Mouse (Mus musculus): ENCODE data around the gene Acads.
"Not testable (repeated sequence)": the region's sequence is repeated elsewhere in the genome, so short reads cannot be mapped to it uniquely, and the experiment has no call there.

The Acads gene

GRCm38 (mm10) chr5:115124690-115125089 lies 5.5 kb upstream of the Acads start:
- no peak for DNase-seq (ENCODE audit: low spot score)

- DNase-seq (ENCODE audit: low spot score) = no peak
These were observed 1.8 kb upstream of the Acads start for GRCm38 (mm10) chr5:115120978-115121377.

GRCm38 (mm10) chr5:115117467-115117866 lies 1.7 kb downstream of the Acads start:
- DNase-seq (ENCODE audit: low spot score) = no peak

DNA sequence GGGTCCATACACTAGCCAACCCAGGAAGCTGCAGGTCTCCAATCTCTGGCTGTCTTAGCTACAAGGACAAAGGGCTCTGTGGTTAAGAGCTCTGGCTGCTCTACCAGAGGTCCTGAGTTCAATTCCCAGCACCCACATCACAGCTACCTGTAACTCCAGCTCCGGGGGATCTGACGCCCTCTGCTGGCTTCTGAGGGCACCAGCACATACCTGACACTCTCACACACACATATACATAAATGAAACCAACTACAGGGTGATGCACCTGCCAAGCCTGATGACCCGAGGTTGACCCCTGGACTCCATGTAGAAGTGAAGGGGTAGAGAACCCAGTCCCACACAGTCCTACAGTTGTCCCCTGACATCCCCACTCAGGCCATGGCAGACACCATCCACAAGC lies 2.7 kb downstream of the Acads start:
- DNase-seq (ENCODE audit: low spot score) = no peak

DNA sequence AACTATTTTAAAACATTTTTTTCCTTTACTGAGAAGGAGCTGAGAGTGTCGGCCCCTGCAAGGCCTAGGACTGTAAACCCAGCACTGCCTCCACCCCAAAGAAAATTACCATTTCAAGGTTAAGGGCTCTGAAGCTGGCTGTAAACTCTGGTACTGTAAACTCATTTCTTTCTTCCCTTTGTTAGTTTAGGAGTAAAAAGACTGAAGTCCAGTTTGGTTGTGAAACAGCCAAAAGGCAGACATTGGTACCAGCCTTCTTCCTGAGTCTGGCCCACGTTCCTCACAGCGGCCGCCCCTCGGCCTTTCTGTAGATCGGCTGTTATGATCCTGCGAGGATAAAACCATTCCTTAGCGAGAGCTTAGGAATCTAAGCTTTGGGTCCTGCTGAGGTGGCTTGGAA lies 4.6 kb downstream of the Acads start:
- DNase-seq (ENCODE audit: low spot score) = no peak

- no peak for DNase-seq (ENCODE audit: low spot score)
These were observed 5.9 kb downstream of the Acads start for GRCm38 (mm10) chr5:115113244-115113643.

GRCm38 (mm10) chr5:115111156-115111555 lies 8.0 kb downstream of the Acads start:
- DNase-seq (ENCODE audit: low spot score) = no peak

- DNase-seq (ENCODE audit: low spot score) = not testable (repeated sequence)
These were observed 15.9 kb downstream of the Acads start for GRCm38 (mm10) chr5:115103253-115103652.

- DNase-seq (ENCODE audit: low spot score) = no peak
These were observed 16.9 kb downstream of the Acads start for GRCm38 (mm10) chr5:115102231-115102630.

GRCm38 (mm10) chr5:115100473-115100872 lies 18.7 kb downstream of the Acads start:
- peak; percentile 32 for DNase-seq (ENCODE audit: low spot score)

DNA sequence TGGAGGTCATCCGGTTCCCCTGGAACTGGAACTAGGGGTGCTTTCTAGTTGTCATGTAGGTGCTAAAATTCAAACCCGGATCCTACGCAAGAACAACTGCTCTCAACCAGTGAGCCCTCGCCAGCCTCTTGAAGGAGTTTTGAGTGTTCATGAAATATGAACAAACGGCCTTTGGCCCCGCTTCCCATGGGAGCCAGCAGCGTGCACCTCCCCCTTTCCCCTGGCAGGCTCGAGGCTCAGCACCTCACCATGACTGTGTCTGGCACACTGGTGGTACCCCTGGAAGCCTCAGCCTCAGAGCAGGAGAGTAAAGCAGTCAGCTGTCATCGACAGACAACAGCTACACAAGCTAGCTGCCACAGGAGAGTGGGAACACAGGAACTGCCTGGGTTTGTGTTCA lies 19.2 kb downstream of the Acads start:
- no peak for DNase-seq (ENCODE audit: low spot score)

- no peak for DNase-seq (ENCODE audit: low spot score)
These were observed 19.6 kb downstream of the Acads start for GRCm38 (mm10) chr5:115099530-115099929.

GRCm38 (mm10) chr5:115098195-115098594 lies 21.0 kb downstream of the Acads start, which contains the start of gene Gm10401:
Gene Gm10401, minus strand, starts transcription at chr5:115098295.
- no peak for DNase-seq (ENCODE audit: low spot score)

GRCm38 (mm10) chr5:115091776-115092175 lies 27.4 kb downstream of the Acads start:
- DNase-seq (ENCODE audit: low spot score) = no peak

DNA sequence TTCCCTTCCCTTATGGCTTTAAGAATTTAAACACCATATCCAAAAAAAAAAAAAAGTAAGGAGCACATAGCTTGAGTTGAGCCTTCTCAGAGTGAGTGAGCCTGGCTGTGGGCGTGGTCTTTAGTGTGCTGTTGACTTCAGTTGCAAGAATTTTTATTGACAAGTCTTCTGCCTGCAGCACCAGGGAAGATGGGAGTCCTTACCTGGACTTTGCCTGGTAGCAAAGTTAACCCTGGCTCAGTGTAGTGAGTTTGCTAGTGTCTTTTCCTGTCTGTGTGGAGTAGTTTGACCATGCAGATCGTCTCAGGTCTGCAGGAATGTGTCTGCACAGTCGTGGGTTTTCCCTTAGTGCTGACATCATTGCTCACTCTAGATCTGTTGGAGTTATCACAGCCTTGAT lies 28.1 kb downstream of the Acads start:
- peak; percentile 64 for DNase-seq (ENCODE audit: low spot score)

DNA sequence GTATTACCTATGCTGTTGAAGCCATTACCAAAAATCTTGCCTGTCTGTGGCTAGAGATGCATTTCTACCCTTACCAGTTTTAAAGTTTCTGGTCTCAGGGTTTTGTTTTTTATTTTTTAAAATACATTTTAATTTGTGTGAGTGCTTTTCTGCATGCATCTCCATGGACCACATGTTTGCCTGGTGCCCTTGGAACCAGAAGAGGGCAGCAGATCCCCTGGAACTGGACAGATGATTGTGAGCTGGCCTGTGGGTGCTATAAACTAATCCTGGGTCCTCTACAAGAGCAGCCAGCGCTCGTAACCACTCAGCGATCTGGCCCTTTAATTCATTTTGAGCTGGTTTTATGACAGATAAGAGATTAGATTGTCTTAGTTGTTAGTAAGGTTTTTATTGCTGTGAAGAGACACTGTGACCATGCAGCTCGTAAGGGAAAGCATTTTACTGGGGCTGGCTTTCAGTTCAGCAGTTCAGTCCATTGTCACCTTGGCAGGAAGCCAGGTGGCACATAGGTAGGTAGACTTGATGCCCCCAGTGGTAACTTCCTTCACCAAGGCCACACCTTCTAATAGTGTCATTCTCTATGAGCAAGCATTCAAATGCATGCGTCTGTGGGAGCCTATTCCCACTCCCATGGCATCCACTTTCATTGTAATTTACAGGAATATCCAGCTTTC lies 29.4 kb downstream of the Acads start:
- DNase-seq (ENCODE audit: low spot score) = no peak

DNA sequence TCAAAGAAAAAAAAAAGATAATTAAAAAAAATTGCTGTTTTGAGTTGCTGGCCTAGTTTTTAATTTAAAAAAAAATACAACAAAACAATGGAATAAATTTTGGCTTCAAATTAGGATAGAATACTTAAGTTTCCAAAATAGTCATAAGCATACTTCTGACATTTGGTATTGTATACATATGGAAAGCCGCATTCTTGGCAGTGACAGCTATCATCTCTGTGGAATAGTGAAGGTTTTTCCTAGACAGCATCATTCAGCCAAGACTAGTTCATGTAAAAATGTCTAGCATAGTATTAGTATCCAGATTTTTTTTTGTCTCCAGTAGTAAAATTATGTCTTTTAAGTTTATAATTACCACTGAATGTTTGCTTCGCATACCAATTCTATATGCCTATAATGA lies 33.5 kb downstream of the Acads start:
- no peak for DNase-seq (ENCODE audit: low spot score)

DNA sequence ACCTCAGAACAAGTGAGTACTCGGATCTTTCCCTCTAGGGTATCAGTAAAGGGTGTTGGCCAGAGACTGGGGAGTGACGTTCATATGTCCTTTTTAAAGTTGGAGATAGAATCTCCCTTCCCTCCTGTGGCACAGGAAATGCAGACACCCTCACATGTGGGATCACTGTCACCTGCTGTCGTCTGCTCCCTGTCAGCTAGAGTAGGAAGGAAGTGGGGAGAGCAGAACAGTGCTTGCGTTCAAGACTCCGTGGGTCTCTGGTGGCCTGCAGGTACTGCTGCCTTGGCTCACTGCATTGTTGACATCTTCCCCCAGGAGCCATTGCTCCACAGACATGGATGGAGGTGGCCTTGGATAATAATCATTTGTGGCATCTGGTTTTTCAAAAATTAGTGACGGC lies 35.7 kb downstream of the Acads start:
- DNase-seq (ENCODE audit: low spot score) = no peak

DNA sequence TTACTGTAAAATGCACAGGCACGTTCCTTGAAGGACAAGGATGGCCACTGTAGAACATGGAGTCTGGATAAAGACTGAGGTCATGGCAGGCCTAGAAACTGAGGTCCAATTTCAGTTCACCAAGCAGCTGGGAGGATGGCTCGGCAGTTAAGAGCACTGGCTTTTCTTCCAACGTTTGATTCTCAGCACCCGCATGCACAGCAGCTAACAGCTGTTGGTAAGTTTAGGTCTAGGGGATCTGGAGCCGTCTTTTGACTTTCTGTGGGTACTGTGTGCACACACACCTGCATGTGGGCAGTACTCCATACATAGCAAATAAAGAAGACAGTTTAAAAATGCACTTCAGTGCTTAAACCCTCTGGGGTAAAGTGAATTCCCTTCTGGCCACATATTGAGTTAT lies 37.5 kb downstream of the Acads start:
- no peak for DNase-seq (ENCODE audit: low spot score)

GRCm38 (mm10) chr5:115076144-115076901 lies 42.8 kb downstream of the Acads start:
- no peak for DNase-seq (ENCODE audit: low spot score)

DNA sequence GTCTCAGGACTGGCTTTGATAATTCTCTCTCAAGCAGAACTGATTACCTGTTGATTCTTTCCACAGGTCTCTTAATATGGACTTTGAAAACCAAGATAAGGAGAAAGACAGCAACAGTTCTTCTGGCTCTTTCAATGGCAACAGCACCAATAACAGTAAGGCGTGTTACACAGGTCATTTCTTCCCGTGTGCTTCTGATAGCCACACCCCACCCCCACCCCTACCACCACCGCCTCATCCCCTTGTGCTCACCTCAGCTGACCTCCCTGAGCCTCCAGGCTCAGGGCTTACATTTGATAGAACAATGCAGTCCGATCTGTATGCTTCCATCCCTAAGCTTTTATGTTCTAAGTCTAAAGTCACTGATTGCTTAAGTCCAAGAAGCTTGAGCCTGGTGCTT lies 44.4 kb downstream of the Acads start:
- peak; percentile 59 for DNase-seq (ENCODE audit: low spot score)

- DNase-seq (ENCODE audit: low spot score) = not testable (repeated sequence)
These were observed 45.8 kb downstream of the Acads start for GRCm38 (mm10) chr5:115073306-115073705.

DNA sequence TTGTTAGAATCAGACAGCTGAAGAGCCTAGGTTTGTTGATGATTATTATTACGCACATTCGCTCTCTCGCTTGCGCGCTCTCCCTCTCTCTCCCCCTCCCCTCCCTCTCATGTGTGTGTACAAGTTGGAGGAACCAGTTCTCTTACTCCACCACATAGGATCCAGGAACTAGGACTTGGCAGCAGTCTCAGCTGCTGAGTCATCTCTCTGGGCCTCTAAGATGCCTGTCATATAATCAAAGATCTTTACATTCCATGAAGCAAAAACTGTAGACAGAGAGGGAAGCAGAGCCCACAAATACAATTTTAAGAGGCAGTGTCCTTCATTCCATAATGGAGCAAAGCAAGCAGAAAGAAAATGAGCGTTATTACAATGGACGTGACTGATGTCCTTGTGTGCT lies 47.0 kb downstream of the Acads start:
- no peak for DNase-seq (ENCODE audit: low spot score)
